Mouse (Mus musculus): ENCODE data around the gene Alox5. TPM values are rescaled to one million over a fixed set of nuclear protein-coding genes. Genes with fewer than 3 reads are reported as not detected.

Gene Alox5
- total and polyA plus RNA-seq, 3 experiments: not detected

GRCm38 (mm10) chr6:116374136-116374535 lies 86.8 kb downstream of the Alox5 start:
- DNase-seq (ENCODE audit: extremely low read depth): no peak
- Histone ChIP-seq H3K79me2 (replicated peaks; ENCODE audit: control insufficient read depth, extremely low read depth, insufficient read depth, poor library complexity, severe bottlenecking) (no peaks in the 10 kb centered on the region), H3K9ac (ENCODE audit: insufficient read depth, low read depth) (no peak overlapping the region), H3K4me1 (ENCODE audit: control insufficient read depth in 1 of 2, insufficient read depth in 2 of 2) (peaks cover 0 to under 1% of the 10 kb centered on the region in 2 experiments; a peak in 1 of 4 replicates), H3K27ac (ENCODE audit: insufficient read depth, low read depth) (no peak overlapping the region), H3K4me3 (replicated peaks in 1 of 3; ENCODE audit: low read depth in 2 of 3, low read length in 2 of 3, poor library complexity in 1 of 3) (no peak overlapping the region), H3K27me3 (replicated peaks) (no peaks in the 10 kb centered on the region), H3K36me3 (replicated peaks in 1 of 2; ENCODE audit: control insufficient read depth in 1 of 2, insufficient read depth in 1 of 2, low read length in 1 of 2) (peaks cover 0 to 3% of the 10 kb centered on the region in 2 experiments), H3K4me2 (ENCODE audit: insufficient read depth, low read depth, poor library complexity, severe bottlenecking) (no peak overlapping the region), H3K9me3 (replicated peaks; ENCODE audit: low read length) (no peaks in the 10 kb centered on the region)
- dilution Hi-C loops (cut with MboI; ENCODE audit: extremely low pct_ligation_motif_present, extremely low pct_unique_long_range_greater_than_20kb, low sequenced_read_pairs): no loop called here
- in situ Hi-C loops (cut with MboI; ENCODE audit: low pct_ligation_motif_present, low pct_unique_long_range_greater_than_20kb, low sequenced_read_pairs): no loop called here
- TF ChIP-seq CTCF (conservative IDR thresholded peaks at IDR 0.05 in 1 of 2, IDR thresholded peaks at IDR 0.05 in 1 of 2; ENCODE audit: low read depth in 2 of 2, low read length in 2 of 2) (no peak), HCFC1 (IDR thresholded peaks at IDR 0.05; ENCODE audit: low read depth, low read length) (no peak), ELF1 (IDR thresholded peaks at IDR 0.05; ENCODE audit: low read depth, low read length) (no peak), ZC3H11A (IDR thresholded peaks at IDR 0.05; ENCODE audit: low read depth, low read length) (no peak), RAD21 (IDR thresholded peaks at IDR 0.05; ENCODE audit: low read depth, low read length) (no peak)

GRCm38 (mm10) chr6:116371500-116371899 lies 89.5 kb downstream of the Alox5 start:
- in situ Hi-C loops (cut with MboI; ENCODE audit: low pct_ligation_motif_present, low pct_unique_long_range_greater_than_20kb, low sequenced_read_pairs): no loop called here
- Histone ChIP-seq H3K36me3 (replicated peaks in 1 of 2; ENCODE audit: control insufficient read depth in 1 of 2, insufficient read depth in 1 of 2, low read length in 1 of 2) (no peaks in the 10 kb centered on the region), H3K79me2 (replicated peaks; ENCODE audit: control insufficient read depth, extremely low read depth, insufficient read depth, poor library complexity, severe bottlenecking) (no peaks in the 10 kb centered on the region), H3K9ac (ENCODE audit: insufficient read depth, low read depth) (no peak overlapping the region), H3K4me2 (ENCODE audit: insufficient read depth, low read depth, poor library complexity, severe bottlenecking) (no peak overlapping the region), H3K4me3 (replicated peaks in 1 of 3; ENCODE audit: low read depth in 2 of 3, low read length in 2 of 3, poor library complexity in 1 of 3) (no peak overlapping the region), H3K27ac (ENCODE audit: insufficient read depth, low read depth) (no peak overlapping the region), H3K27me3 (replicated peaks) (no peaks in the 10 kb centered on the region), H3K4me1 (ENCODE audit: control insufficient read depth in 1 of 2, insufficient read depth in 2 of 2) (no peaks in the 10 kb centered on the region), H3K9me3 (replicated peaks; ENCODE audit: low read length) (no peaks in the 10 kb centered on the region)
- dilution Hi-C loops (cut with MboI; ENCODE audit: extremely low pct_ligation_motif_present, extremely low pct_unique_long_range_greater_than_20kb, low sequenced_read_pairs): no loop called here
- no peak for DNase-seq (ENCODE audit: extremely low read depth)
- TF ChIP-seq BHLHE40 (IDR thresholded peaks at IDR 0.05; ENCODE audit: low read depth, low read length) (no peak), MYC (IDR thresholded peaks at IDR 0.05; ENCODE audit: low read depth, low read length) (no peak), RCOR1 (conservative IDR thresholded peaks at IDR 0.05; ENCODE audit: low read depth, low read length) (no peak)

GRCm38 (mm10) chr6:116370216-116370976 lies 90.6 kb downstream of the Alox5 start:
- Histone ChIP-seq H3K27ac (ENCODE audit: insufficient read depth, low read depth) (no peak overlapping the region), H3K27me3 (replicated peaks) (no peaks in the 10 kb centered on the region), H3K9me3 (replicated peaks; ENCODE audit: low read length) (no peaks in the 10 kb centered on the region), H3K9ac (ENCODE audit: insufficient read depth, low read depth) (no peak overlapping the region), H3K36me3 (replicated peaks in 1 of 2; ENCODE audit: control insufficient read depth in 1 of 2, insufficient read depth in 1 of 2, low read length in 1 of 2) (no peaks in the 10 kb centered on the region), H3K4me3 (replicated peaks in 1 of 3; ENCODE audit: low read depth in 2 of 3, low read length in 2 of 3, poor library complexity in 1 of 3) (no peak overlapping the region), H3K4me1 (ENCODE audit: control insufficient read depth in 1 of 2, insufficient read depth in 2 of 2) (no peaks in the 10 kb centered on the region), H3K79me2 (replicated peaks; ENCODE audit: control insufficient read depth, extremely low read depth, insufficient read depth, poor library complexity, severe bottlenecking) (no peaks in the 10 kb centered on the region), H3K4me2 (ENCODE audit: insufficient read depth, low read depth, poor library complexity, severe bottlenecking) (no peak overlapping the region)
- no peak for TF ChIP-seq PAX5 (IDR thresholded peaks at IDR 0.05; ENCODE audit: low read length)
- TF ChIP-seq CHD1 (IDR thresholded peaks at IDR 0.05; ENCODE audit: low read depth, low read length): no peak
- TF ChIP-seq MAX (IDR thresholded peaks at IDR 0.05; ENCODE audit: low read length): no peak
- TF ChIP-seq MEF2A (IDR thresholded peaks at IDR 0.05; ENCODE audit: borderline replicate concordance, low read depth, low read length): no peak
- no peak for TF ChIP-seq MAZ (IDR thresholded peaks at IDR 0.05; ENCODE audit: low read depth, low read length)
- no peak for TF ChIP-seq IRF4 (IDR thresholded peaks at IDR 0.05; ENCODE audit: low read depth, low read length)
- no peak for TF ChIP-seq ZNF384 (IDR thresholded peaks at IDR 0.05; ENCODE audit: low read depth, low read length)
- TF ChIP-seq USF2 (conservative IDR thresholded peaks at IDR 0.05; ENCODE audit: low read depth, low read length): no peak
- no peak for TF ChIP-seq HCFC1 (IDR thresholded peaks at IDR 0.05; ENCODE audit: low read depth, low read length)
- TF ChIP-seq ZMIZ1 (IDR thresholded peaks at IDR 0.05; ENCODE audit: low read depth, low read length): no peak
- no peak for TF ChIP-seq ZKSCAN1 (IDR thresholded peaks at IDR 0.05; ENCODE audit: borderline replicate concordance, low read depth, low read length)
- TF ChIP-seq NELFE (IDR thresholded peaks at IDR 0.05; ENCODE audit: low read depth, low read length): no peak
- no peak for TF ChIP-seq POLR2A (IDR thresholded peaks at IDR 0.05; ENCODE audit: low read depth, low read length)
- no peak for TF ChIP-seq JUN (IDR thresholded peaks at IDR 0.05; ENCODE audit: insufficient read depth, low read depth, low read length)
- TF ChIP-seq SIN3A (IDR thresholded peaks at IDR 0.05; ENCODE audit: low read length): no peak
- no peak for TF ChIP-seq ELF1 (IDR thresholded peaks at IDR 0.05; ENCODE audit: low read depth, low read length)
- no peak for TF ChIP-seq POLR2AphosphoS2 (IDR thresholded peaks at IDR 0.05; ENCODE audit: low read depth, low read length)
- in situ Hi-C loops (cut with MboI; ENCODE audit: low pct_ligation_motif_present, low pct_unique_long_range_greater_than_20kb, low sequenced_read_pairs): no loop called here
- dilution Hi-C loops (cut with MboI; ENCODE audit: extremely low pct_ligation_motif_present, extremely low pct_unique_long_range_greater_than_20kb, low sequenced_read_pairs): no loop called here
- DNase-seq (ENCODE audit: extremely low read depth): no peak

Measured in CH12.LX (cell line).